Mouse (Mus musculus) midbrain, postnatal 0 days (tissue): ENCODE data around the gene 4930486L24Rik. TPM values are rescaled to one million over a fixed set of nuclear protein-coding genes. Genes with fewer than 3 reads are reported as not detected.
"Not testable (repeated sequence)": the region's sequence is repeated elsewhere in the genome, so short reads cannot be mapped to it uniquely, and the experiment has no call there.

Experiments
- ATAC-seq: fragments of 200-750 bp; cut with Nextera tagmentation; 2 replicates; pipeline ENCODE4 v1.8.0; 2017; ENCODE audit warnings: moderate number of reproducible peaks, mild to moderate bottlenecking, moderate TSS enrichment, moderate library complexity; ENCODE audit not compliant: low FRiP score
- DNase-seq: peaks from one replicate; pipeline ENCODE4 v3.0.0-alpha.2; 2015; ENCODE audit warnings: low spot score
- H3K27ac ChIP-seq: fragments of 300-500 bp; sonication (generic); 2 replicates; pipeline ENCODE4 v1.5.1; 2014; ENCODE audit warnings: low read depth, mild to moderate bottlenecking, low read length, mixed read lengths
- H3K27me3 ChIP-seq: fragments of 300-500 bp; sonication (generic); 2 replicates; pipeline ENCODE4 v1.6.1; 2014; ENCODE audit warnings: low read length, control low read depth, mixed read lengths; ENCODE audit not compliant: insufficient read depth
- H3K36me3 ChIP-seq: fragments of 300-500 bp; sonication (generic); 2 replicates; pipeline ENCODE4 v1.6.1; 2014; ENCODE audit warnings: low read length, control low read depth, mixed read lengths; ENCODE audit not compliant: insufficient read depth
- H3K4me1 ChIP-seq: fragments of 300-500 bp; sonication (generic); 2 replicates; pipeline ENCODE4 v1.6.1; 2014; ENCODE audit warnings: mild to moderate bottlenecking, control low read depth, antibody characterized with exemption, low read length, mixed read lengths; ENCODE audit not compliant: insufficient read depth
- H3K4me2 ChIP-seq: fragments of 300-500 bp; sonication (generic); 2 replicates; pipeline ENCODE4 v1.6.1; 2014; ENCODE audit warnings: low read depth, mild to moderate bottlenecking, low read length, mixed read lengths; ENCODE audit not compliant: poor library complexity, severe bottlenecking
- H3K4me3 ChIP-seq: fragments of 300-500 bp; sonication (generic); 2 replicates; pipeline ENCODE4 v1.5.1; 2014; ENCODE audit warnings: low read depth, mild to moderate bottlenecking, low read length, moderate library complexity
- H3K9ac ChIP-seq: fragments of 300-500 bp; sonication (generic); replicated peaks from 2 replicates; pipeline ENCODE4 v1.6.1; 2014; ENCODE audit warnings: mild to moderate bottlenecking, low read length, moderate library complexity, mixed read lengths; ENCODE audit not compliant: poor library complexity, severe bottlenecking
- H3K9me3 ChIP-seq: fragments of 300-500 bp; sonication (generic); 2 replicates; pipeline ENCODE4 v1.6.1; 2016; ENCODE audit warnings: low read length, control low read depth
- CTCF ChIP-seq: IDR thresholded peaks from 2 replicates; pipeline ENCODE4 v1.5.1; 2016; ENCODE audit warnings: antibody characterized with exemption, mild to moderate bottlenecking
- WGBS: fragments of 180-500 bp; shearing (Covaris S2); extraction: QIAGEN DNeasy Blood & Tissue Kit; methylation state at CpG from one replicate; pipeline ENCODE4 v1.1.7; 2014; 5-methylcytosine and 5-hydroxymethylcytosine counted together
- polyA plus RNA-seq: library from polyadenylated mRNA; unstranded; fragments of >200 nt; fragmentation: Nextera tagmentation; extraction: Ambion mirVana; gene quantifications from 2 replicates; pipeline ENCODE4 v1.2.1, GENCODE M21; 2015
- total RNA-seq: library from RNA; depleted of rRNA; stranded (reverse); fragments of >200 nt; gene quantifications from 2 replicates; pipeline ENCODE4 v1.2.3, GENCODE M21; 2014; rRNA removed

The 4930486L24Rik gene
- 0.22 and 0.38 TPM in 2 replicates for total RNA-seq
- polyA plus RNA-seq: not detected in 2 replicates

GRCm38 (mm10) chr13:60864281-60864680 is at the start of gene 4930486L24Rik:
4930486L24Rik (minus strand) TSS chr13:60864475.
- TF ChIP-seq CTCF: no peak
- no peaks in the 10 kb centered on the region for H3K36me3 ChIP-seq
- no peaks in the 10 kb centered on the region for H3K27me3 ChIP-seq
- WGBS: 57% methylated on average over 1 of the region's 1 CpGs
- ATAC-seq: no peak
- no peak for DNase-seq
- H3K9me3 ChIP-seq: no peaks in the 10 kb centered on the region
- no peak within 1 kb of the TSS for H3K27ac ChIP-seq
- H3K4me2 ChIP-seq: no peak within 1 kb of the TSS
- no peaks in the 10 kb centered on the region for H3K4me1 ChIP-seq
- H3K9ac ChIP-seq: no peak within 1 kb of the TSS
- no peak within 1 kb of the TSS for H3K4me3 ChIP-seq

GRCm38 (mm10) chr13:60904780-60905179 is 40.5 kb upstream of the 4930486L24Rik start, which contains the start of gene Tpbpb:
Tpbpb (minus strand) TSS chr13:60904880.
- not testable (repeated sequence) for H3K9ac ChIP-seq, H3K4me1 ChIP-seq, DNase-seq, H3K36me3 ChIP-seq, H3K27me3 ChIP-seq, H3K9me3 ChIP-seq, H3K27ac ChIP-seq, ATAC-seq, H3K4me2 ChIP-seq, H3K4me3 ChIP-seq
- WGBS: 78% methylated on average over 2 of the region's 2 CpGs

- ATAC-seq: no peak
- no peaks in the 10 kb centered on the region for H3K4me1 ChIP-seq
- no peak within 1 kb of the TSS for H3K4me3 ChIP-seq
- TF ChIP-seq CTCF: no peak
- H3K9ac ChIP-seq: no peak within 1 kb of the TSS
- no peaks in the 10 kb centered on the region for H3K27me3 ChIP-seq
- peak; percentile 2 for DNase-seq
- no peak within 1 kb of the TSS for H3K4me2 ChIP-seq
- no peaks in the 10 kb centered on the region for H3K36me3 ChIP-seq
- no peak within 1 kb of the TSS for H3K27ac ChIP-seq
- peaks cover 4% of the 10 kb centered on the region; the same call in 1 of the 2 replicates for H3K9me3 ChIP-seq
- 72% methylated on average over 3 of the region's 3 CpGs for WGBS
These were observed 33.1 kb upstream of the 4930486L24Rik start, which contains the start of gene Ctla2b for GRCm38 (mm10) chr13:60897328-60897727. Ctla2b (minus strand) TSS chr13:60897447.

GRCm38 (mm10) chr13:60896794-60897193 is 32.5 kb upstream of the 4930486L24Rik start, which contains the start of gene Gm49392:
Gm49392 (minus strand) TSS chr13:60896894.
- H3K4me3 ChIP-seq, H3K9ac ChIP-seq, H3K9me3 ChIP-seq, H3K27ac ChIP-seq, ATAC-seq, DNase-seq, H3K4me1 ChIP-seq, H3K27me3 ChIP-seq, H3K4me2 ChIP-seq, H3K36me3 ChIP-seq: not testable (repeated sequence)
- 82% methylated on average over 7 of the region's 8 CpGs for whole genome bisulfite sequencing

GRCm38 (mm10) chr13:60895406-60896160 is 31.3 kb upstream of the 4930486L24Rik start:
- DNase-seq: no peak
- no peak for ATAC-seq
- Histone ChIP-seq H3K27ac (no peak overlapping the region), H3K9me3 (peaks cover 4% of the 10 kb centered on the region; the same call in 1 of the 2 replicates), H3K36me3 (no peaks in the 10 kb centered on the region), H3K4me1 (no peaks in the 10 kb centered on the region), H3K4me3 (no peak overlapping the region), H3K4me2 (no peak overlapping the region), H3K27me3 (no peaks in the 10 kb centered on the region), H3K9ac (no peak overlapping the region)
- no peak for TF ChIP-seq CTCF

- Histone ChIP-seq H3K9ac (no peak overlapping the region), H3K27me3 (no peaks in the 10 kb centered on the region), H3K27ac (no peak overlapping the region), H3K4me3 (no peak overlapping the region), H3K9me3 (no peaks in the 10 kb centered on the region), H3K4me2 (no peak overlapping the region), H3K4me1 (no peaks in the 10 kb centered on the region), H3K36me3 (no peaks in the 10 kb centered on the region)
- TF ChIP-seq CTCF: no peak
- ATAC-seq: no peak
- DNase-seq: no peak
- WGBS: 92% methylated on average over 1 of the region's 1 CpGs
These were observed 28.0 kb upstream of the 4930486L24Rik start for GRCm38 (mm10) chr13:60892301-60892700.
